Mouse (Mus musculus) c-Kit-negative CD71-positive TER-119-positive erythroid progenitor cells, embryonic 14.5 days (primary cell): ENCODE measurements around the gene Lrif1.
"Not testable (repeated sequence)": the region's sequence is repeated elsewhere in the genome, so short reads cannot be mapped to it uniquely, and the experiment has no call there.

Source experiments
- DNase-seq: peaks from one replicate; pipeline ENCODE4 v3.0.0-alpha.2; 2013; ENCODE audit warnings: low read depth, low spot score

Lrif1 gene

GRCm38 (mm10) chr3:106684830-106685229 is at the start of gene Lrif1:
TSS of gene Lrif1 (plus strand) at chr3:106684987.
- DNase-seq: no peak

GRCm38 (mm10) chr3:106672811-106673210 is 12.0 kb upstream of the Lrif1 start:
- not testable (repeated sequence) for DNase-seq

- no peak for DNase-seq
Measured at GRCm38 (mm10) chr3:106685381-106685780, 594 bp downstream of the Lrif1 start.

- DNase-seq: peak; percentile 69
Measured at GRCm38 (mm10) chr3:106721397-106722027, 36.7 kb downstream of the Lrif1 start.

- DNase-seq: peak; percentile 44
Measured at GRCm38 (mm10) chr3:106722028-106722945, 37.5 kb downstream of the Lrif1 start.

GRCm38 (mm10) chr3:106755898-106756297 is 71.1 kb downstream of the Lrif1 start:
- no peak for DNase-seq

- DNase-seq: no peak
Measured at GRCm38 (mm10) chr3:106771834-106772233, 87.0 kb downstream of the Lrif1 start.

GRCm38 (mm10) chr3:106785130-106785529 is 100.3 kb downstream of the Lrif1 start:
- DNase-seq: no peak
